Mouse (Mus musculus): Measurements from ENCODE around the gene Specc1. TPM values are rescaled to one million over a fixed set of nuclear protein-coding genes. Genes with fewer than 3 reads are reported as not detected.

The Specc1 gene
- polyA plus RNA-seq, 1 experiment, result 16.9 TPM

DNA sequence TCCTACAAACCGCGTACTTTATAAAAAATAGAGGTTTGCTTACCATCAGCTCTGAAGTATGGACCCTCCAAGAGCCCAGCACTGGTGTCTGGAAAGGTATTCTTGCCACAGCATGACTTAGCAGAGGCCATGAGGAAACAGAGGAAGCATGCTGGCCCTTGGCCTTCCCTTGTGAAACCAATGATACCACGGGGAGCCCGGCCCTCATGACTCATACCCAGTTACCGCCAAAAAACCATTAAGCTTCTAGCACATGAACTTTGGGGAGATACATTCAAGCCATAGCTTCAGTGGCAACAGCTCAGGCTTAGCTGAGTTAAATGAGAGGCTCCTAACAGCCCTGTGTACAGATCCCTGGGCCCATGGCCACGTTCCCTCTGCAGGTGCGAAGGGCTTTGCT lies 267.4 kb downstream of the Specc1 start:
- TF ChIP-seq CTCF (IDR thresholded peaks at IDR 0.05; ENCODE audit: borderline replicate concordance, extremely low read depth, insufficient read depth, insufficient read length) (no peak), POLR2A (IDR thresholded peaks at IDR 0.05; ENCODE audit: borderline replicate concordance, extremely low read depth, insufficient read depth, insufficient read length, poor library complexity, severe bottlenecking) (no peak)
- DNase-seq (ENCODE audit: low read depth), result no peak

GRCm38 (mm10) chr11:62224797-62225196 lies 268.2 kb downstream of the Specc1 start:
- peak; percentile 7 for DNase-seq (ENCODE audit: low read depth)
- TF ChIP-seq POLR2A (IDR thresholded peaks at IDR 0.05; ENCODE audit: borderline replicate concordance, extremely low read depth, insufficient read depth, insufficient read length, poor library complexity, severe bottlenecking) (no peak), CTCF (IDR thresholded peaks at IDR 0.05; ENCODE audit: borderline replicate concordance, extremely low read depth, insufficient read depth, insufficient read length) (no peak)

- no peak for DNase-seq (ENCODE audit: low read depth)
- TF ChIP-seq CTCF (IDR thresholded peaks at IDR 0.05; ENCODE audit: borderline replicate concordance, extremely low read depth, insufficient read depth, insufficient read length) (no peak), POLR2A (IDR thresholded peaks at IDR 0.05; ENCODE audit: borderline replicate concordance, extremely low read depth, insufficient read depth, insufficient read length, poor library complexity, severe bottlenecking) (no peak)
Measured at GRCm38 (mm10) chr11:62240631-62241261, 284.2 kb downstream of the Specc1 start.

- no peak for DNase-seq (ENCODE audit: low read depth)
- TF ChIP-seq POLR2A (IDR thresholded peaks at IDR 0.05; ENCODE audit: borderline replicate concordance, extremely low read depth, insufficient read depth, insufficient read length, poor library complexity, severe bottlenecking) (no peak), CTCF (IDR thresholded peaks at IDR 0.05; ENCODE audit: borderline replicate concordance, extremely low read depth, insufficient read depth, insufficient read length) (no peak)
Measured at GRCm38 (mm10) chr11:62243871-62244270, 287.3 kb downstream of the Specc1 start.

GRCm38 (mm10) chr11:62244471-62244870 lies 287.9 kb downstream of the Specc1 start:
- TF ChIP-seq CTCF (IDR thresholded peaks at IDR 0.05; ENCODE audit: borderline replicate concordance, extremely low read depth, insufficient read depth, insufficient read length) (no peak), POLR2A (IDR thresholded peaks at IDR 0.05; ENCODE audit: borderline replicate concordance, extremely low read depth, insufficient read depth, insufficient read length, poor library complexity, severe bottlenecking) (no peak)

DNA sequence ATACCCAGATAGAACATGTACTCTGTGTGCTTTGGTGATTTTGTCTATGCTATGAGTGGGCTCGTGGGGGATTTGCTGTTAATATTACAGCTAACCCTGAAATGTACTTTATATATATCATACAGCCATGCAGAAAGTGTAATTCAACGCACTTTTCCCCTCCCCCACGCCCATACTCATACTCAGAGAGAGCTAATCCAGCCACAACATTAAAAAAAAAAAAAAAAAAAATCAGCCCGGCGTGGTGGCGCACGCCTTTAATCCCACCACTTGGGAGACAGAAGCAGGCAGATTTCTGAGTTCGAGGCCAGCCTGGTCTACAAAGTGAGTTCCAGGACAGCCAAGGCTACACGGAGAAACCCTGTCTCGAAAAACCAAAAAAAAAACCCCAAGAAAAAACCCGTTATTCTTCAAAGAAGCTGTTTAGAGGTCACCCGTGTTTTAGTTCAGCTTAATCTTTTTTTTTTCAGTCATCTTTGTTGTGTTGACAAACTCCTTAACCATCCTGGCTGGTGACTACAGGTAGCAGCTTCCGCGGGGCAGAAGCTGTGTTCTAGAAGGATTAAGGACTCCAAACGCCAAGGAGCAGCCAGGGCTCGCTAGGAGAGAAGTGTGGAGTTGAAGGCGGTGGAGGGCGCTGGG lies 291.3 kb downstream of the Specc1 start:
- TF ChIP-seq CTCF (IDR thresholded peaks at IDR 0.05; ENCODE audit: borderline replicate concordance, extremely low read depth, insufficient read depth, insufficient read length) (no peak), POLR2A (IDR thresholded peaks at IDR 0.05; ENCODE audit: borderline replicate concordance, extremely low read depth, insufficient read depth, insufficient read length, poor library complexity, severe bottlenecking) (no peak)
- DNase-seq (ENCODE audit: low read depth), result no peak

More at GRCm38 (mm10) chr11:62244471-62244870, 287.9 kb downstream of the Specc1 start:
- no peak for DNase-seq (ENCODE audit: low read depth)

DNA sequence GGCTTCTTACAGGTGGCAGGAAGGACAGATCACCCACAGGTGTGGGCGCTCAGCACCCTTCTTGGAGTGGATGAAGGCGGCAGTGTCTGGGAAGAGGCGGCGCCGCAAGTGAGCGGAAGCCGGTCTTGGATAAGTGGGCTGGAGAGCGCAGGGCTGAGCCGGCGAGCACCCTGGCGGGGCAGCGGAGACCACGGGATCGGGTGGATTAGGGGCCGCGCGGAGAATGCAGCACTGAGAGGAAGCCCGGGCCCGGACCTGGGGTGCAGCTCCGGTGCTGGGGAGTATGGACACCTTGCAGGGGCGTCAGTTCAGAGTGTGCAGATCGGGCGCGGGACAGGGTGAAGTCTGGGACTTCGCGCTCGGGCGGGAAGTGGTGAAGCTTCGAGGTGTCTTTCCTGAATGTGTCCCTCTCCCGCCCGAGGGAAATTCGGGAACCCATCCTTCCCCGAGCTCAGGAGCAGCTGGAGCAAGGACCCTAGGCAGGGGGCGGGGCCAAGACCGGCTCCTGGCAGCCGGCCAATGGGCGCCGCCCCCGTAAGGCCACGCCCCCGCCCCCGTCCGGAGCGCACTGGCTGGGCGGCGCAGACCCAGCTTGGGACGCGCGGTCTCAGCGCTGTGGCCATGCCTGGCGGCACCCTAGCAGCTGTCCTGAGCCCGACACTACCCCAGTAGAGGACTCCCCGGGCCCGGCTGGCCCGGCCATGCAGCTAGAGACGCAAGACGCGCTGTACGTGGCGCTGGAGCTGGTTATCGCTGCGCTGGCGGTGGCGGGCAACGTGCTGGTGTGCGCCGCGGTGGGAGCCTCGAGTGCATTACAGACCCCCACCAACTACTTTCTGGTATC lies 292.1 kb downstream of the Specc1 start, which contains the start of gene Adora2b:
Gene Adora2b, plus strand, starts transcription at position 584 of the 844 bp plus-strand sequence.
- no peak for TF ChIP-seq POLR2A (IDR thresholded peaks at IDR 0.05; ENCODE audit: borderline replicate concordance, extremely low read depth, insufficient read depth, insufficient read length, poor library complexity, severe bottlenecking)
- no peak for TF ChIP-seq CTCF (IDR thresholded peaks at IDR 0.05; ENCODE audit: borderline replicate concordance, extremely low read depth, insufficient read depth, insufficient read length)
- DNase-seq (ENCODE audit: low read depth), result peak; percentile 83

GRCm38 (mm10) chr11:62249266-62250037 lies 292.9 kb downstream of the Specc1 start:
- no peak for DNase-seq (ENCODE audit: low read depth)
- no peak for TF ChIP-seq CTCF (IDR thresholded peaks at IDR 0.05; ENCODE audit: borderline replicate concordance, extremely low read depth, insufficient read depth, insufficient read length)

DNA sequence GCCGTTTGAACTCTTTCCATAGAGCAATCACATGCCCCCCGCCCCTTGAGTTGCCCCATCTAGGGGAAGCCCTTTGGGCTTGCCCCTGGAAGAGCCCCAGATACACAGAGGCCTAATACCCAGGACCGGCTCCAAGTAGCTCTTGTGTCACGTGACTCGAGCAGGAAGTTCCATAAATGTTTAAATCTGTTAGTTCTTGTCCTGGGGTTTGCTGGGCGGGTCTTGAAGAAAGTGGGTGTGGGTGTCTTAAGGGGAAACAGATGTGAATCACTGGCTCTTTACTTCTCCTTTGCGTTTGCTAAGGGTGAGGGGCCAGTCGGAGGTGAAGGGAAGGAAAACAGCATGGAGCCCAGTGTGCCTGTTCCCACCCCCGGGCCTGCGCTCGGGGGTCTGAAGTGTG lies 294.5 kb downstream of the Specc1 start:
- no peak for DNase-seq (ENCODE audit: low read depth)
- TF ChIP-seq POLR2A (IDR thresholded peaks at IDR 0.05; ENCODE audit: borderline replicate concordance, extremely low read depth, insufficient read depth, insufficient read length, poor library complexity, severe bottlenecking) (no peak), CTCF (IDR thresholded peaks at IDR 0.05; ENCODE audit: borderline replicate concordance, extremely low read depth, insufficient read depth, insufficient read length) (no peak)

DNA sequence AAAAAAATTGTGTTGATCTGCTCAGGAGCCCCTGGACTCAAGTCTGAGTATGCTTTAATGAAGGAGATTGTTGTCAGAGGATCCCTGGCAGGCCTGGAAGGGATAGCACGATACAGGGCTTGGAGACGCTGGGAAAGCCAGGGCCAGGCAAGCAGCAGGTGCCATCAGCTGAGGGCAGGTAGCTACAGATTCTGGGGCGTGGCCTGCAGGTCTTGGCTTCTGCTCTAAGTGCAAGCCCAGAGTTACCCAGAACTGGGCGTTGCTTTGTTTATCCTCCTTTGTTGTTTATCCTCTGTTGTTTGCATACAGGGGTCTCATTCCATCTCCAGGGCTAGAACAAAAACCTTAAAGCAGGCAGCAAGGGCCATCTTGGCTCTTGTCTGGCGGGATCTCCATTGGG lies 296.8 kb downstream of the Specc1 start:
- TF ChIP-seq CTCF (IDR thresholded peaks at IDR 0.05; ENCODE audit: borderline replicate concordance, extremely low read depth, insufficient read depth, insufficient read length), result no peak
- TF ChIP-seq POLR2A (IDR thresholded peaks at IDR 0.05; ENCODE audit: borderline replicate concordance, extremely low read depth, insufficient read depth, insufficient read length, poor library complexity, severe bottlenecking), result no peak
- no peak for DNase-seq (ENCODE audit: low read depth)

DNA sequence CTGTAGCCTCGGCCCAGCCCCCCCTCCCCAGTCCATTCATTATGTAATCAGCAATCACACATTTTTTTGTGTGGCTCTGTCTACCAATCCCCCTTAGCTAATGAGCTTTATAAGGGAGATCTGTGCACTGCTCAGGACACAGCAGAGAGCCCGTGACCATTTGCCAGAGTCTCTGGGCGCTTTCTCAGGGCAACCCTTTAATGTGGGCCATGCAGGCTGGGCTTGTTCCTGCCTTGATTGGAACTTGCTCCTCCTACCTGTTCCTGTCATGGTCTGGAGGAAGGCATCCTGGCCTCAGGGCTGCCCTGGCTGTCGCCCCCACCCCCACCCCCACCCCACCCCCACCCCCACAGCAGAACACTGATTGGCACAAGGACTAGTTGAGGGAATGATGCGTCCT lies 302.7 kb downstream of the Specc1 start:
- peak; percentile 24 for DNase-seq (ENCODE audit: low read depth)
- TF ChIP-seq CTCF (IDR thresholded peaks at IDR 0.05; ENCODE audit: borderline replicate concordance, extremely low read depth, insufficient read depth, insufficient read length) (no peak), POLR2A (IDR thresholded peaks at IDR 0.05; ENCODE audit: borderline replicate concordance, extremely low read depth, insufficient read depth, insufficient read length, poor library complexity, severe bottlenecking) (no peak)
